Mouse (Mus musculus) embryonic stem cell, embryonic (primary cell): Measurements from ENCODE around the gene Tyro3.

Source experiments
- CTCF ChIA-PET, 4 experiments: fragments of 300-600 bp in 2 of 4; fragments of 350-600 bp in 2 of 4; sonication (Branson Sonifier 250); formaldehyde crosslinking; loops; one replicate each; lab custom pipeline; 2022; ENCODE audit warnings: inconsistent platforms in 2 of 4; lab: Charles Lee
- POLR2A ChIA-PET, 4 experiments: fragments of 300-600 bp in 2 of 4; fragments of 350-600 bp in 2 of 4; sonication (Branson Sonifier 250); formaldehyde crosslinking; loops; one replicate each; lab custom pipeline; 2022; ENCODE audit warnings: antibody characterized with exemption in 4 of 4, inconsistent platforms in 1 of 4; lab: Charles Lee

The Tyro3 gene

DNA sequence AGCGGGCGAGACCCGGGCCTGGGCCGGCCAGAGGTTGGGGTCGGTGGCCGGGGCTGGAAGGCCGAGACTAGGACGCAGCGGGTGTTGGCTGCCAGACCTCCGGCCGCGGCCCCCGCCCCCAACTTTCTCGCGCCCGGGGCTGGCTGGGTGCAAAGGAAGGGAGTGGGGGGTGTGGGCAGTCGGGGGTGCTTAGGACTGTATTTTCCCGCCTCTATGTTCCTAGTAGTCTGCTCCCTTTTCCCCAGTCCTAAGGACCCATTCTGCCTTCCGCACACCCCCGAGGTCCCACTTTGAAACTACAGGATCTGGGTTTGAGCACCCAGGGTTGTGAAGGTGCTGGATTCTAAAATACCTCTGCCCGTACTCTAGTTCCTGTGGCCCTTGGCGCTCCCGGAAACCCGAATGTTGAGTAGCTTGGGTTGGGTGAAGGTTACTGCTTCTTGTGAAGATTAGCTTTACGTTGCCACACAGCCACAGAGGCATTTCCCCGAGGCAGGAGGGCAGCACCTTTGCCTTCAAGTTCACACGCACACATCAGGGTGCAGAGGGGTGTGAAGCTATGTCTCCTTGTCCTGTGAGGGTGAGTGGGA, 2.5 kb downstream of the Tyro3 start:
- POLR2A ChIA-PET, result interaction anchor here in 3 of 4 experiments (0.6 to 8.1 kb wide), 35 partner anchors 8 to 179 kb away, joined by 3 to 63 read pairs (median 4); partner anchors contain the start of genes Rpap1 (in 3 of the 3), Mapkbp1 (in 1 of the 3) and Mga (in 1 of the 3)

DNA sequence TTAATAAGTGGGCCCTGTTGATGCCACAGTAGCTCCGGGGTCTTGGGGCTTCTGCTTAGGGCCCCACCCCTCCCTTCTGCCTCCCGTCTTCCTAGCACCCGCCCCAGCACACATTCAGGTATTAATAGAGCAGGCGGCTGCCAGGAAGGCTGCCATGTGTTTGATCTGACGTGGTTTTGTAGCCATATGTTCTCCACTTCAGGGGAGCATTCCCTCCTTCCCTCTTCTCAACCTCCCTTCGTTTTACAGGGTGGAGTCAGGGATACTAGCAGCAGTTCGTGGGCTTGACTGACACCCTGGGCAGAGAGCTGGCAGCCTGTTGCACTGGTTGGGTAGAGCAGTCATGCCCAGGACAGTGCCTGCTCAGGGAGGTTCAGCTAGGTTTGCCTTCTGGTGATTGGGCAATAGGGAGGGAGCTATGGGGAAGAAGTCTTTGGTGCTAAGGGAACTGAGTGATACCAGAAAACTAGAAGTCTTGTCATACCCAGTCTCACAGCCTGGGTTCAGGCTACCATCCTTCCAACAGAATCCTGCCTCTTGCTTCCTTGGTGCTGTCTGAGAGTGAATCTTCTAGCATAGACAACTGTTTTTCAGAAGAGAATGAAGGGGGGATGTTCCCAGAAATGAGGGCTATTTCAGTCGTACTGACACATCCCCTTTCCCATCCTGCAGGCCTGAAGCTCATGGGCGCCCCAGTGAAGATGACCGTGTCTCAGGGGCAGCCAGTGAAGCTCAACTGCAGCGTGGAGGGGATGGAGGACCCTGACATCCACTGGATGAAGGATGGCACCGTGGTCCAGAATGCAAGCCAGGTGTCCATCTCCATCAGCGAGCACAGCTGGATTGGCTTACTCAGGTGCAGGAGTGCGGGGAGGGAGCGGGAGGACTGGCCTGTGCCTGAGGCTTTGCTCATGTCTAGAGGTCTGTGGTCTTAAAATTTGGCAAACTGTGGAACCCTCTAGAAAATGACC, 3.6 kb downstream of the Tyro3 start:
- CTCF ChIA-PET, result interaction anchor here in 3 of 4 experiments (0.6 to 1.3 kb wide), 4 partner anchors 9 to 51 kb away, joined by 3 to 4 read pairs (median 3); partner anchors contain the start of gene Rpap1 (in 1 of the 3)
- POLR2A ChIA-PET, result interaction anchor here in 3 of 4 experiments (0.6 to 8.1 kb wide), 30 partner anchors 8 to 178 kb away, joined by 3 to 63 read pairs (median 4); partner anchors contain the start of genes Rpap1 (in 2 of the 3), Mapkbp1 (in 1 of the 3) and Mga (in 1 of the 3)

More for the DNA sequence above, 2.5 kb downstream of the Tyro3 start:
- CTCF ChIA-PET, result interaction anchor here in 3 of 4 experiments (0.6 to 2.1 kb wide), 6 partner anchors 10 to 264 kb away, joined by 3 to 15 read pairs (median 4); partner anchors contain the start of genes Mga (in 1 of the 3) and Rpap1 (in 1 of the 3)

DNA sequence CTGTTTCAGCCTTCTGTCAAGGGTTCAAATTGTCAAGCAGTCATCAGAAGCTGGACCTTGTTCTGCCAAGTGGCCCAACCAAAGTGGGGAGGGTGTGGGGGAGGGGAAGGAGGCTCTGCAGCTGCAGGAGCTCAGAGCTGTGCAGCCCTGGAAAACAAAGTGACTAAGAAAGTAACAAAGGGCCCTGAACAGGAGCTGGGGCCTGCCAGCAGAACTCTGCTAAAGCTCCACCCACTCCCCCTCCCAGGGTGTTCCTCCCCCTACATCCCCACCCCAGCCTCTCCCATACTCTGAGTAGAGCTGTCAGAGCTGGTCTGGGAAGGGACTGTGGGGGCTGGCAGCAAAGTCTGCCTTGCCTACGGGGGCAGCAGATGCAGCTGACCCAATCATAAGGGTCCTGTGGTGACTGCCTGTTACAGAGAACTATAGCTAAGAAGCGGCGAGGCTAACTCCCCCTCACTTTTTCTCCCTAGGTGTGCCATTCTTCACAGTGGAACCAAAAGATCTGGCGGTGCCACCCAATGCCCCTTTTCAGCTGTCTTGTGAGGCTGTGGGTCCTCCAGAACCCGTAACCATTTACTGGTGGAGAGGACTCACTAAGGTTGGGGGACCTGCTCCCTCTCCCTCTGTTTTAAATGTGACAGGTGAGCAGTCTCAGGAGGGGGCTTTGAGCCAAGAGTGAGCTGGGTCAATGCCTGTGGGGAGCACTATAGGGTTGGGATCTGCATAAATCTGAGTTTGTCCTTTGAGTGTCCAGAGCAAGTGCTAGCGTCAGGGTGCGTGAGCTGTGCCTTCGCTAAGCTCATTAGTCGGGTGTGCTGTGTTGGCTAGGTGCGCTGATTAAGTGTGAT, 5.5 kb downstream of the Tyro3 start:
- CTCF ChIA-PET, result interaction anchor here in 3 of 4 experiments (0.5 to 1.5 kb wide), 11 partner anchors 11 to 371 kb away, joined by 3 to 5 read pairs (median 3); partner anchors contain the start of gene Rpap1 (in 1 of the 3)
- POLR2A ChIA-PET, result interaction anchor here (0.6 to 8.1 kb wide), 53 partner anchors 8 to 325 kb away, joined by 3 to 49 read pairs (median 4); partner anchors contain the start of genes Rpap1 (in 3 of the 4), Mga (in 2 of the 4), Ino80 (in 1 of the 4) and Itpka (in 1 of the 4)

DNA sequence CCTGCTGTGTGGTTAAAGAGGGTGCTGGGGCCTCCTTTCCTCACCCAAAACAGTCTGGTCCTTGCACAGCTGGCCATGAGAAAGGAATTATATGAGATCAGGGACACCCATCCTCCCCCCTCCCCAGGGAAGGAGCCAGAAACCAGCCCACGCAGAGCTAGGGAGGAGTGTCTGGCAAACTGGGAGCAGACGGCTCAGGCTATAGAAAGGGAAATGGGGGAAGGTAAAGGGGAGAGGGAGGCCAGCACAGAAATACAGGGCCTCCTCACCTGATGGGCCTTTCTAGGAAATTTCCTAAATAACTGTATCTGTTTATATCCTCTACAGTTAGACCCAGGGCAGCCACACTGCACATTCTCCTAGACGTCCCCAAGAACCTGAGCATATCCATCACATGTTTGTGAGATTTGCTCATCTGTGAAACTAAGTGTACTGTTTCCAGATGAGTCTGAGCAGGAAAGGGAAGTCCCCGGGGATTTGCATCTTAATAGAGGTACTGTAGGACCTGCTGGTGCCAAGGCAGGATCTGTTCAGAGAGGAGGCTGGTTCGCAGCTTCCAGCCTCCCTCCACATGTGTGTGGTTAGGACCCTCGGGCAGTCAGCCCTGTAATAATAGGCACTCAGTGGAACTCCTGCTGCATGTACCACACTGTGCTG, 6.2 kb downstream of the Tyro3 start:
- ChIA-PET POLR2A (interaction anchor here in 3 of 4 experiments (0.6 to 8.1 kb wide), 39 partner anchors 8 to 175 kb away, joined by 3 to 49 read pairs (median 4); partner anchors contain the start of genes Rpap1 (in 2 of the 3), Itpka (in 1 of the 3) and Mga (in 1 of the 3)), CTCF (interaction anchor here in 2 of 4 experiments (0.7 to 1.5 kb wide), 2 partner anchors 208 to 478 kb away, joined by 3 to 5 read pairs; no protein-coding TSS in a partner anchor)

DNA sequence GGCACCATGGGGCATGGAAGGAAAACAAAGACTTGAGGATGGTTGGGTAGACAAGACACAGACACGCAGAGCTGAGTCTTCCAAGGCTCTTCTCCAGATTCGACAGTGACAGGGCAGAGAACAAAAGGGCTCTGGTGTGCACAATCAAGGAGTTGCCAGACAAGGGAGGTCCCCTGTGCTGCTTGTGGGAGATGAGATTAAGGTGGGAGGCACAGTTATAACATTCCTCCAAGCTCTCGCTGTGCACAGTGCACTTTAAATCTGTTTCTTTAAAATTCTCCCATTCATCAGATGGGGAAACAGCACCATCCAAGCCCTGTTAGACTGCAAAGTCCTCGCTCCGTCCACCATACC, 6.7 kb downstream of the Tyro3 start:
- ChIA-PET CTCF (interaction anchor here in 2 of 4 experiments (0.5 to 1.5 kb wide), 3 partner anchors 207 to 477 kb away, joined by 3 to 5 read pairs (median 3); no protein-coding TSS in a partner anchor), POLR2A (interaction anchor here in 3 of 4 experiments (0.6 to 2.7 kb wide), 14 partner anchors 9 to 164 kb away, joined by 3 to 33 read pairs (median 4); partner anchors contain the start of gene Itpka (in 1 of the 3))

DNA sequence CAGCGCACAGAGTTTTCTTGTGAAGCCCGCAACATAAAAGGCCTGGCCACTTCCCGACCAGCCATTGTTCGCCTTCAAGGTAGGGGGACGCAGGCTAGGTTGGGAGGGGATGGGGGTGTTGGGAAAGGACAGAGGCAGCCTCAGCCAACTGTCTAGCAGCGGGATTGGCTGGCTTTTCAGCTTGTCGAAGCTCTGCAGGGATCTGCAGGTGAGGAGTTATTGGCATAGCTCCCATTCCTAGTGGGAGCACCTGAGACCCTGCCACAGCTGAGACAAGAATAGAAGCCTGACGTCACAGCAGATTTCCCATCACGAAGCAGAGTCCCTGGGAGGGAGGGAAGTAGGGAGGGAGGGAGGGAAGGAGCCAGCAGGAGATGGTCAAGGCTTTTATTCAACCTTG, 7.2 kb downstream of the Tyro3 start:
- ChIA-PET CTCF (interaction anchor here in 1 of 4 experiments (0.5 kb wide), 1 partner anchor 475 kb away, joined by 3 read pairs; no protein-coding TSS in a partner anchor), POLR2A (interaction anchor here in 2 of 4 experiments (0.6 to 2.7 kb wide), 10 partner anchors 8 to 164 kb away, joined by 3 to 33 read pairs (median 5); partner anchors contain the start of gene Itpka (in 1 of the 2))

DNA sequence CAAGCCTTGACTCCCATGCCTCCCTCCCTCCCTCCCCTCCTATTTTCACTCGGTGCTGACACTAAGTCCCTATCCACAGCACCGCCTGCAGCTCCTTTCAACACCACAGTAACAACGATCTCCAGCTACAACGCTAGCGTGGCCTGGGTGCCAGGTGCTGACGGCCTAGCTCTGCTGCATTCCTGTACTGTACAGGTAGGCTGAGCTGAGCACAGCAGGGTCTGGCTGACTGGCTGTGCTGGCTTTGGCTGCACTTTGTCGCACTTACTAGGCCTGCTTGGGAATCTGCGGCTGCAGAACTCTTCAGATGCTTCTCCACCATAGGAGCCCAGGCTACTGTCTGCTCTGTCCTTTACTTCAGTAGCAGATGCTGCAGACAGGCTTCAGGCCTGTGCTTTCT, 8.0 kb downstream of the Tyro3 start:
- POLR2A ChIA-PET, result interaction anchor here in 3 of 4 experiments (1.1 to 2.0 kb wide), 6 partner anchors 13 to 18 kb away, joined by 3 to 6 read pairs (median 4); partner anchors contain the start of gene Rpap1 (in 1 of the 3)

DNA sequence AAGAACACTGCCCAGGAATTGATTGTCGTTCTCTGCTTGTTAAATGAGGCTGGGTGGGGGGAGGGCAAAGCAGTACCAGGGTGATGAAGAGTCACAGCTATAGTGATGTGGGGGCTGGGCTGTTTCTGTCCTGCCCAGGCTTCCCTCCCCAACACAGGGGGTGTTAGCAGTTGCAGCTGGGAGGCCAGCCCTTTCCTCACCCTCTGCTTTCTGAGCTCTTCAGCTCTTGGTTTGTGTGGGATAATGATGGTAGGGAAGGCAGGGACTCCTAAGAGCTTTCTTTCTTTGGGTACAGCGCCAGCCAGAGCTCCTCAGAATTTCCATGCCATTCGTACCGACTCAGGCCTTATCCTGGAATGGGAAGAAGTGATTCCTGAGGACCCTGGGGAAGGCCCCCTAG, 10.9 kb downstream of the Tyro3 start:
- ChIA-PET POLR2A (interaction anchor here in 3 of 4 experiments (0.5 to 8.4 kb wide), 15 partner anchors 8 to 164 kb away, joined by 3 to 63 read pairs (median 3); partner anchors contain the start of genes Rpap1 (in 2 of the 3), Mapkbp1 (in 1 of the 3) and Tyro3 (in 1 of the 3)), CTCF (interaction anchor here in 2 of 4 experiments (0.6 to 1.0 kb wide), 2 partner anchors 10 to 134 kb away, joined by 3 read pairs; no protein-coding TSS in a partner anchor)

More for the DNA sequence above, 8.0 kb downstream of the Tyro3 start:
- CTCF ChIA-PET, result interaction anchor here in 2 of 4 experiments (0.7 to 1.0 kb wide), 2 partner anchors 16 to 214 kb away, joined by 3 to 4 read pairs; no protein-coding TSS in a partner anchor

DNA sequence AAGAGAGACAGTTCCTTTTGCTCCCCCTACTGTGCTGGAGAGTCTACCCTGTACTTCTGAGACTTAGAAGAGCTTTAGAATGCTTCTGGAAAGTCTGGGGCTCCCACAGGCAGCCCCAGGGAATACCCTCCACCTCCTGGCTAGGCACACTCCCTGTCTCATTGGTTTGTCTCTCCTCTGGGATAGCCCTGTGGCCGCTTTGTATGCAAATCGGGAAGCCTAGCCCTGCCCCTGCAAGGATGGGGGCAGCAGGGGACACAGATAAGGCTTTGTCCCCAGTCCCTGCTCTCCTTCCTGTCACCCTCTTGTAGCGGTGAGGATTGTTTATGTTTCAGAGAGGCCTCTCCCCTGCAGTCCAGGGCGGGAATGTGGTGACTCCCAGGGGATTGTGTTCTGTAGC, 11.3 kb downstream of the Tyro3 start:
- POLR2A ChIA-PET, result interaction anchor here in 3 of 4 experiments (0.5 to 8.4 kb wide), 11 partner anchors 8 to 131 kb away, joined by 3 to 63 read pairs (median 4); partner anchors contain the start of genes Rpap1 (in 1 of the 3) and Tyro3 (in 1 of the 3)
- CTCF ChIA-PET, result interaction anchor here in 2 of 4 experiments (0.5 to 1.0 kb wide), 4 partner anchors 10 to 260 kb away, joined by 3 read pairs; no protein-coding TSS in a partner anchor

DNA sequence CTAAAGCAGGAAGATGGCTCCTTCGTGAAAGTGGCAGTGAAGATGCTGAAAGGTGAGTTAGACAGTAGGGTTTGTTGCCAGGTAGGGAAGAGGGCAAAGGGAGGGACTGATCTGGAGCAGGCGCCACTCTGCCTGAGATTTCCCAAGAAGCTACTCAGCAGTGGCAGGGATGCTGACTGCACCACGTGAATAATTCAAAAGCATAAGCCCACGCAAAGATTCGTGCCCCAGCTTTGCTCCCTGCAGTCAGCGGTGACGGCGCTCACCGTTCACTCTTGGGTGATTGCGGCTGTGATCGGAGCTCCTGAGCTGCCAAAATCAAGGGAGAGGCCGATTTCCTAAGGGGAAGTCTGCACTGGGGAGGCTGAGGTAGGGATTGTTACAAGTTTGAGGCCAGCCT, 13.4 kb downstream of the Tyro3 start:
- CTCF ChIA-PET, result no interaction called here
- POLR2A ChIA-PET, result interaction anchor here in 3 of 4 experiments (0.6 to 8.4 kb wide), 11 partner anchors 8 to 36 kb away, joined by 3 to 63 read pairs (median 3); partner anchors contain the start of gene Tyro3 (in 1 of the 3)

DNA sequence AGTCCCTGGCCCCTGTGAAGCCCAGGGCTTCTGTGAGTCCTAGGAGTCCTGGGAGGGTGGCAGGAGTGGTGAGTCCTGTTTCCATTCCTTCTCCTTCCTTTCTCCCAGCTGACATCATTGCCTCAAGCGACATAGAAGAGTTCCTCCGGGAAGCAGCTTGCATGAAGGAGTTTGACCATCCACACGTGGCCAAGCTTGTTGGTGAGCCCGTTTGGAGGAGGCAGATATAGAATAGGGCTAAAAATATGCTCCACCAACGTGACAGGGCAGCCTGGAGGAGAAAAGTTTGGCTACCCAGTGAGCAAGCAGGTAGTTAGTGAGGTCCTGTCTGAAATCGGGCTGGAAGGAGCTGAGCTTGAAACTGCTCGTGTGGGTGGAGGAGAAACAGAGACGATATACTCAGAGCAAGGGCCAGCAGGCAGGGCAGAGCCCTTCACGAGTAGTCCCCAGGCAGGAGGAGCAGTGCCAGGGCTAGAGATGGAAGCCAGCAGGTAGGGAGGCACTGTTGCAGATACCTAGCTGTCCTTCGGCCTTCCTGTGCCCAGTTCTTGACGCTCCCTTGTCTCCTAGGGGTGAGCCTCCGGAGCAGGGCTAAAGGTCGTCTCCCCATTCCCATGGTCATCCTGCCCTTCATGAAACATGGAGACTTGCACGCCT, 14.1 kb downstream of the Tyro3 start:
- ChIA-PET CTCF (no interaction called here), POLR2A (interaction anchor here in 3 of 4 experiments (0.5 to 8.4 kb wide), 12 partner anchors 7 to 242 kb away, joined by 3 to 63 read pairs (median 4); partner anchors contain the start of genes Rpap1 (in 1 of the 3) and Tyro3 (in 1 of the 3))

DNA sequence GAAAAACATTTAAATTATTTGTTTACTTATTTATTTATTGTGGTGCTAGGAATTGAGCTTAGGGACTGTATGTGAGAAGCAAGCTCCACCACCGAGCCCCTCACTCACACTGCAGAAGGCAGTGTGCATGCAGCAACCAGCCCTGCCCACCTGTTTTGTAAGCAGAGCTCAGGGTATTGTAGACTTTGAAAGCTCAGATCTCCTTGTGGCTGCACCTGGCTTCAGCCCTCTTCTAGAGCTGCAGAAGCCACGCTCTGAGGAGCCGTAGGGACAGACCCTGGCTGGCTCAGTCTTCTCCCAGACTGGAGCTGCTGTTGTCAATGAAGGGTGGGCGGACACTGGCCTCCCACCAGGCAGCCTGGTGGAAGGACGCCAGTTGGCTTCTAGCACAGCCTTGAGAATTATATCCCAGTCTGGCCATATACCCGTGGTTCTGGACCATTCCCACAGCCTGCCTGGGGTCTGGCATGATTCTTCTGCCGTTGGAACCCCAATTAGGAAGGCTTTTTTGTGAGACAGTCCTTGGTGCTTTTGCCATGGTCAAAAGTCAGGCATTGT, 16.9 kb downstream of the Tyro3 start:
- POLR2A ChIA-PET, result interaction anchor here in 3 of 4 experiments (0.6 to 8.4 kb wide), 15 partner anchors 11 to 78 kb away, joined by 3 to 63 read pairs (median 3); partner anchors contain the start of genes Ltk (in 1 of the 3), Rpap1 (in 1 of the 3) and Tyro3 (in 1 of the 3)
- CTCF ChIA-PET, result interaction anchor here in 3 of 4 experiments (0.6 to 1.7 kb wide), 5 partner anchors 12 to 1667 kb away, joined by 3 to 4 read pairs (median 3); no protein-coding TSS in a partner anchor

DNA sequence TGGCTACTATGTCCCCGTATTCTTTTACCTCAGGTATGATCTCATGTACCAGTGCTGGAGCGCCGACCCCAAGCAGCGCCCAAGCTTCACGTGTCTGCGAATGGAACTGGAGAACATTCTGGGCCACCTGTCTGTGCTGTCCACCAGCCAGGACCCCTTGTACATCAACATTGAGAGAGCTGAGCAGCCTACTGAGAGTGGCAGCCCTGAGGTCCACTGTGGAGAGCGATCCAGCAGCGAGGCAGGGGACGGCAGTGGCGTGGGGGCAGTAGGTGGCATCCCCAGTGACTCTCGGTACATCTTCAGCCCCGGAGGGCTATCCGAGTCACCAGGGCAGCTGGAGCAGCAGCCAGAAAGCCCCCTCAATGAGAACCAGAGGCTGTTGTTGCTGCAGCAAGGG, 19.1 kb downstream of the Tyro3 start:
- CTCF ChIA-PET, result interaction anchor here in 1 of 4 experiments (0.7 kb wide), 1 partner anchor 26 kb away, joined by 3 read pairs; no protein-coding TSS in a partner anchor

DNA sequence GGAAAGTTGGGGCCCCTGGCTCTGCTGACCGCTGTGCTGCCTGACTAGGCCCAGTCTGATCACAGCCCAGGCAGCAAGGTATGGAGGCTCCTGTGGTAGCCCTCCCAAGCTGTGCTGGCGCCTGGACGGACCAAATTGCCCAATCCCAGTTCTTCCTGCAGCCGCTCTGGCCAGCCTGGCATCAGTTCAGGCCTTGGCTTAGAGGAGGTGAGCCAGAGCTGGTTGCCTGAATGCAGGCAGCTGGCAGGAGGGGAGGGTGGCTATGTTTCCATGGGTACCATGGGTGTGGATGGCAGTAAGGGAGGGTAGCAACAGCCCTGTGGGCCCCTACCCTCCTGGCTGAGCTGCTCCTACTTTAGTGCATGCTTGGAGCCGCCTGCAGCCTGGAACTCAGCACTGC, 19.5 kb downstream of the Tyro3 start:
- POLR2A ChIA-PET, result interaction anchor here in 2 of 4 experiments (0.7 to 3.4 kb wide), 14 partner anchors 8 to 109 kb away, joined by 3 to 26 read pairs (median 5); no protein-coding TSS in a partner anchor
- CTCF ChIA-PET, result interaction anchor here in 1 of 4 experiments (1.4 kb wide), 1 partner anchor 19 kb away, joined by 3 read pairs; no protein-coding TSS in a partner anchor

More for the DNA sequence above, 19.1 kb downstream of the Tyro3 start:
- POLR2A ChIA-PET, result interaction anchor here in 2 of 4 experiments (0.6 to 3.4 kb wide), 10 partner anchors 11 to 578 kb away, joined by 3 to 26 read pairs (median 6); no protein-coding TSS in a partner anchor
